8 mouse cellular contexts compared by ENCODE assay signal in the genomic region with DNA sequence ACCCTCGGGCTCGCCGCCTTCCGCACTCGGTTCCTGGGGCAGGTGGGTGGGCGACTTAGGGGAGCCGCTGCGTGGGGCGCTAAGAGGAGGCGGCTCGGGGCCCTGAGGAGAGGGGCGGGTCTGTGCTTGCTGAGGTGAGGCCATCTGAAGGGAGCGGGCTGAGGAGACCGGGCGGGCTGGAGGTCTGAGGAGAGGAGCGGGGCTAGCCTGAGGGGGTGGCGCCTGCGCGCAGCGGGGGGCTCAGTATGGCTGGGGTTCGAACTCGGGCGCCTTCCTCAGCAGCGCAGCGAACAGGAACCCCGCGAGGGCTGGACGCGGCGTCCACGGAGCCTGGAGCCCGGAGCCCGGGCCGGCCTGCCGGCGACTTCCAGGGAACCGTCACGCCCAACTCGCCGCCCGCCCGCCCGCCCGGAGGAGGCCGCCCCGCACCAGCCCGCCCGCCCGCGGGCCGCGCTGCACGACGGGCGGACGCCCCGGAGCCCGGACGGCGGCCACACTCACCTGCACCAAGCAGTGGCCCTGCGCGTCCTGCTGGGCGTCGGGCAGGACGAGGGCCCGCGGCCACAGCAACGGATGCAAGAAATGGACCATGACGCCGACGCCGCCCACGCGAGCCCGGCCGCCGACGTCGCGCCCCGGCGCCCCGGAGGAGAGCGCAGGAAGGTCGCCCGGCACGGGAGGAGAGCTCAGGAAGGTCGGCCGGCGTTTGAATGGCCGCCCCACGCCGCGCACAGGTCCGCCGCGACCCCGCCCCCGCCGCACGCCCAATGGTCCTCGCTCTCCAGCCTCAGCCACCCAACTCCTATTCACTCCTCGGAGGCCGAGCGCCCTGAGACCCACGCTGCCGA. TPM values are rescaled to one million over a fixed set of nuclear protein-coding genes. Genes with fewer than 3 reads are reported as not detected.
DNase-seq lines count a peak whose midpoint lies in the region; ATAC-seq lines count a peak whose summit lies in the region.

A gene (minus strand): TSS at position 717 of the 848 bp plus-strand sequence.

- no peak for ATAC-seq in erythroblast, adult 5-6 weeks (replicated peaks; ENCODE audit: low FRiP score, poor library complexity, severe bottlenecking)
- no peak for ATAC-seq in forebrain, embryonic 13.5 days

- peaks cover 66% of the 10 kb centered on the region for H3K27me3 ChIP-seq in erythroblast, embryonic 14.5 days (ENCODE audit: control insufficient read depth)
- H3K27me3 ChIP-seq in forebrain, embryonic 13.5 days: peaks cover 56% of the 10 kb centered on the region

- H3K4me1 ChIP-seq in erythroblast, embryonic 14.5 days (ENCODE audit: control insufficient read depth): peaks cover 5% of the 10 kb centered on the region
- H3K4me1 ChIP-seq in forebrain, embryonic 13.5 days: peaks cover 9% of the 10 kb centered on the region

- no peaks in the 10 kb centered on the region for H3K36me3 ChIP-seq in erythroblast, embryonic 14.5 days (ENCODE audit: control insufficient read depth)
- no peaks in the 10 kb centered on the region for H3K36me3 ChIP-seq in forebrain, embryonic 13.5 days (ENCODE audit: poor library complexity, severe bottlenecking)

- H3K9me3 ChIP-seq in erythroblast, embryonic 14.5 days (ENCODE audit: control insufficient read depth, low read length): peaks cover 2% of the 10 kb centered on the region; the same call in 1 of the 2 replicates
- H3K9me3 ChIP-seq in forebrain, embryonic 13.5 days (replicated peaks): no peaks in the 10 kb centered on the region

- H3K9ac ChIP-seq in forebrain, embryonic 13.5 days: peak within 1 kb of the TSS; percentile 30; the same call in 1 of the 2 replicates

- DNase-seq in ES-CJ7 (ENCODE audit: low read depth, low spot score): peak; percentile 80
- DNase-seq in kidney, adult 8-10 months: peak; percentile 20 to 25
- peak; percentile 8 for DNase-seq in lung, postnatal 14 days
- DNase-seq in testis, postnatal 14 days (ENCODE audit: low spot score): peak; percentile 82
- DNase-seq in cerebellum, adult 9-11 months: no peak

- H3K4me3 ChIP-seq in erythroblast, embryonic 14.5 days (replicated peaks): peak within 1 kb of the TSS; percentile 45
- H3K4me3 ChIP-seq in forebrain, embryonic 13.5 days: peak within 1 kb of the TSS; percentile 43

- WGBS in forebrain, embryonic 13.5 days: under 1% methylated on average over 66 of the region's 107 CpGs

- peak within 1 kb of the TSS; percentile 65 for H3K4me2 ChIP-seq in forebrain, embryonic 13.5 days

- no peak within 1 kb of the TSS for H3K27ac ChIP-seq in forebrain, embryonic 13.5 days

RNA-seq across cellular contexts. Expression of the gene that starts here (rescaled TPM):
- polyA plus RNA-seq in erythroblast, embryonic 14.5 days (2012): not detected in 2 replicates
- not detected in 2 replicates for total RNA-seq in erythroblast, adult 5-6 weeks (2015; ENCODE audit: low replicate concordance)
- not detected in 2 replicates for total RNA-seq in erythroblast, adult 5-6 weeks (2017; ENCODE audit: low replicate concordance)
- not detected in 2 replicates for polyA plus RNA-seq in forebrain, embryonic 13.5 days (2015; fragmentation: Nextera tagmentation; extraction: Ambion mirVana)
